Mouse (Mus musculus) liver, adult (tissue): Measurements from ENCODE around the gene Rsph10b.

ENCODE experiments used
- GATA4 ChIP-seq: IDR thresholded peaks from 2 replicates; pipeline ENCODE4 v1.6.1; 2014; ENCODE audit warnings: mild to moderate bottlenecking, low read length; ENCODE audit not compliant: insufficient replicate concordance

Rsph10b gene

GRCm38 (mm10) chr5:143972628-143973027 is 39.8 kb downstream of the Rsph10b start:
- TF ChIP-seq GATA4: no peak

GRCm38 (mm10) chr5:143974931-143975630 is 42.2 kb downstream of the Rsph10b start:
- TF ChIP-seq GATA4: no peak

DNA sequence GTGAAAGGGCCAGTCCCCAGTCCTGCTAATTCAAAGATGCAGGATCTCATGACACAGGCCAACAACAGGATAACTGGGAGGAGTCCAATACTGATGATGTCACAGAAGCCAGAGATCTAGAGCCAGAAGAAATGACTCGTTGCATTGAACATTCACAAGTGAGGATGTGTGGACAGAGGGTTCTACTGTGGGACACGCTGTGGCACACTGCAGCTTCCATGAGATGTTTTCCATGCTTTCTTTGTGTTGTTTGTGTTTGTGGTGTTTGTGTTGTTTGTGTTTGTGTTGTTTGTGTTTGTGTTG is 42.7 kb downstream of the Rsph10b start:
- no peak for TF ChIP-seq GATA4

DNA sequence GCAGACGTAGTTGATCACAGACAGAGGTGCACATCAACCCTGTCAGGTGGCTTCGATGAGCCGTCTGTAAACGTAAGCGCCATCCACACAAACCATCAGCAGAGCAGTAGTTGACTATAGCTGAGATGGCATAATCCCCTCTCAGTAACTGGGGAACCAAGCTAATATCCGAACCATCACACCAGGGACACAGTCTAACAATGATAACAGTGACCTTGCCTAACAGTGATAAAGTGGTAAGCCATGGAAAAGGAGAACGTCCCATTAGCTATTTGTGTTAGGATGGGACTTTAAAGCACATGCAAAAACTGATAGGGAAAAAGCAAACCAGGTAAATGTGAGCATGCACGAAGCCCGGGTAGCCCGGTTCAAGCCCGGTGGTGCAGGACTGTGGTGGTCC is 43.4 kb downstream of the Rsph10b start:
- no peak for TF ChIP-seq GATA4

- no peak for TF ChIP-seq GATA4
Observed at GRCm38 (mm10) chr5:143976726-143977431, 44.0 kb downstream of the Rsph10b start.

DNA sequence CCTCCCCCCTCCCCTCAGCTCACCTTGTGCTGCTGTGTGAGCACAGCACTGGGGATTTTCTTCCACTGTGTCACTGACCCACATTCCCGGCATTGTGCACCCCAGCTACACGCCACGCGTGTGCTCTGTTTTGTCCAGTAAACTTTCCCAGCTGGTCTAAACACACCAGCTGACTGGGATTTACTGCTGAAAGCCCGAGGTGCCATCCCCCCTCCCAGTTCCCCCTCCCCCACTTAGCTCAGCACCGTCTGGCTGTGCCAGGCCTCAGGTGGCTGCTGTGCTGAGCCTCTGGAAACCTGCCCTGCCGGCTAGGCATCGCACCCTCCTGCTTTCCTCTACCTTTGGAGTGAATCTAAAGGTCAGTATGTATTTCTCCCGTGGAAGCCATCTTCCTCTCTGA is 48.0 kb downstream of the Rsph10b start:
- TF ChIP-seq GATA4: no peak

DNA sequence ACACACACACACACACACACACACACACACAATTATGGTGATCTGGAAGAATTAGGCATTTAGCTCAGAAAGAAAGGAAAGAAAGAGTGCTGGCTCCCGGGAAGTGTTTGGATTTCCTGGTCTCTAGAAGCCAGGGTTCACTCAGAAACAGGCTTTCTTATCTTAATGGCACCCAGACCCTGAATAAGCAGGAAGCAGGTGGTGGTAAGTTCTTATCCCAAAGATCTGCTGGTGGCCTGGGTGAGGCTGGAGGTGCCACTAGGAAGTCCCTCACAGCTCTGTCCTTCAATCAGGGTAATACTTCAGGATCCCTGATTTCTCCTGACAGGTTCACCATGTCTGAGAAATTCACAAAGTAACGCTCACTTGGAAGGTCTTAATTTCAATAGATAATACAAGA is 49.5 kb downstream of the Rsph10b start:
- no peak for TF ChIP-seq GATA4

DNA sequence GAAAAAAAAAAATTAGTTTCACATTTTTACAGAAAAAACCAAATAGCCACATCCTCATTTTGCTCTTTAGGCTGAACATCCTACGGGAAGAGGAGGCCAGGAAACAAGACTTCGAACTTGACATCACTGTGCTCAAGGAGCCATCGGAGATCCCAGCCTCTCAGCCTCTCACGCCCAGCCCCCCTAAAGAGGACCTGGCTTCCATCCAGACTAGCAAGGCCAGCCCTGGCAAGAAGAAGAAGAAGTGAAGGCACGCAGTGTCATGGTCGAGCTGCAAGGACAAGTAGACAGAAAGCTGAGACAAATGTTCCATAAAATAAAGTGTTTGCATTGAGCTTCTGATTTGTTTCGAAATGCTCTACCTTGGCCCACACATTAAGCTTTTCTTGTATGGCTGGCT is 52.5 kb downstream of the Rsph10b start:
- no peak for TF ChIP-seq GATA4

GRCm38 (mm10) chr5:143987596-143987995 is 54.8 kb downstream of the Rsph10b start:
- TF ChIP-seq GATA4: no peak

GRCm38 (mm10) chr5:143989046-143989445 is 56.2 kb downstream of the Rsph10b start:
- TF ChIP-seq GATA4: no peak

DNA sequence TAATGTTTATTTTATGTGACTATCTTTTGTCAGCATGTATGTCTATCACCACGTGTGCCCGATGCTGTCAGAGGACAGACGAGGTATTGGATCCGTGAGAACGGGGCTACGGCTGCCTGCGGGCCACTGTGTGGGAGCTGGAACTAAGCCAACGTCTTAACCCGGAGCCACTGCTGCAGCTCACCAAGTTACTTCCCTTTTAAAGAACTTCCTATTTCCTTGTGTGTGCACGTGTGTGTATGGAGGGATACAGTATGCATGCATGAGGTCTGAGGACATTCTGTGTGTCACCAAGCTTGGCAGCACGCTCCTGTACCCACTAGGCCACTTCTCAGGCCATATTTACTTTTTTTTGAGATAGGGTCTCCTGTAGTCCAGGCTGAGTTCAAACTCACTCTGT is 57.3 kb downstream of the Rsph10b start:
- no peak for TF ChIP-seq GATA4

- TF ChIP-seq GATA4: no peak
Observed at GRCm38 (mm10) chr5:143992661-143993060, 59.8 kb downstream of the Rsph10b start.

GRCm38 (mm10) chr5:143993260-143993659 is 60.4 kb downstream of the Rsph10b start:
- no peak for TF ChIP-seq GATA4

GRCm38 (mm10) chr5:143993849-143994248 is 61.0 kb downstream of the Rsph10b start:
- TF ChIP-seq GATA4: no peak

- no peak for TF ChIP-seq GATA4
Observed at GRCm38 (mm10) chr5:143994632-143995365, 62.0 kb downstream of the Rsph10b start.

DNA sequence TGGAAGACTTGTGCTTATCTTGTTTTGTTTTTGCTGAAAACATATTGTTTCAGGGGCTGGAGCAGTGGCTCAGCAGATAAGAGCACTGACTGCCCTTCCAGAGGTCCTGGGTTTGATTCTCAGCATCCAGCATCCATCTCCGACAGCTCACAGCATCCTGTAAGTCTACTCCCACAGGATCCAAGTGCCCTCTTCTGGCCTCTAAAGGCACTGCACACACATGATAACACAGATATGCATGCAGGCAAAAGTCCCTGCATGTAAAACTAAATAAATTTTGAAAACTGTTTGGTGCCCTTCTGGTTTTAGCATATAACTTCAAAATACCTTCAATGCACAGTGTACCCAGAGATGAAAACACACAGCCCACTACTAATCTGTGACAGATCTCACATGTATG is 66.6 kb downstream of the Rsph10b start:
- no peak for TF ChIP-seq GATA4
